In genomic region chr4:130860902-130861652, GRCm38 (mm10) we compare ENCODE assay signal across 8 mouse cellular contexts. TPM values are rescaled to one million over a fixed set of nuclear protein-coding genes. Genes with fewer than 3 reads are reported as not detected.
DNase-seq lines count a peak whose midpoint lies in the region; ATAC-seq and TF ChIP-seq lines count a peak whose summit lies in the region.

No protein-coding gene starts in this region.

- DNase-seq in cerebellum, adult 2 months = no peak
- no peak for DNase-seq in cerebellum, postnatal 4 days (ENCODE audit: low spot score in 2 of 2)
- DNase-seq in lung, embryonic 14.5 days = no peak
- no peak for DNase-seq in lung, postnatal 36 days
- DNase-seq in layer of hippocampus, postnatal 14 days (ENCODE audit: low spot score in 2 of 2) = no peak
- DNase-seq in left cerebral cortex, postnatal 36 days (ENCODE audit: low spot score in 2 of 2) = no peak

- no peak overlapping the region for H3K9ac ChIP-seq in lung, embryonic 14.5 days
- no peak overlapping the region for H3K9ac ChIP-seq in intestine, embryonic 15.5 days
- no peak overlapping the region; the same call in 1 of the 2 replicates for H3K9ac ChIP-seq in neural tube, embryonic 15.5 days (replicated peaks)

- no peak for TF ChIP-seq POLR2A in cerebellum, adult 2 months (IDR thresholded peaks at IDR 0.05; ENCODE audit: borderline replicate concordance, insufficient read depth, low read length)

- ATAC-seq in lung, embryonic 14.5 days (ENCODE audit: insufficient read depth) = no peak
- no peak; the same call in 1 of the 2 replicates for ATAC-seq in intestine, embryonic 15.5 days
- peak; percentile 49 for ATAC-seq in neural tube, embryonic 15.5 days (ENCODE audit: low FRiP score)

- H3K9me3 ChIP-seq in lung, embryonic 14.5 days (ENCODE audit: low read depth, low read length) = no peaks in the 10 kb centered on the region
- no peaks in the 10 kb centered on the region for H3K9me3 ChIP-seq in intestine, embryonic 15.5 days
- no peaks in the 10 kb centered on the region for H3K9me3 ChIP-seq in neural tube, embryonic 15.5 days (replicated peaks)

- peak overlapping the region; percentile 48 for H3K4me3 ChIP-seq in cerebellum, adult 2 months (replicated peaks; ENCODE audit: insufficient read depth, low read depth, low read length)
- H3K4me3 ChIP-seq in lung, embryonic 14.5 days (ENCODE audit: low read depth, low read length) = peak overlapping the region; percentile 25; the same call in 1 of the 2 replicates
- 0 out of 2 replicates have a peak overlapping the region, but pooled peaks have one; percentile 21 for H3K4me3 ChIP-seq in intestine, embryonic 15.5 days (replicated peaks)
- peak overlapping the region; percentile 32 for H3K4me3 ChIP-seq in neural tube, embryonic 15.5 days (replicated peaks)

- no peaks in the 10 kb centered on the region for H3K36me3 ChIP-seq in lung, embryonic 14.5 days (ENCODE audit: insufficient read depth)
- no peaks in the 10 kb centered on the region for H3K36me3 ChIP-seq in intestine, embryonic 15.5 days
- H3K36me3 ChIP-seq in neural tube, embryonic 15.5 days = no peaks in the 10 kb centered on the region

- H3K4me2 ChIP-seq in lung, embryonic 14.5 days = peak overlapping the region; percentile 62
- H3K4me2 ChIP-seq in intestine, embryonic 15.5 days (replicated peaks) = peak overlapping the region; percentile 58
- peak overlapping the region; percentile 59 for H3K4me2 ChIP-seq in neural tube, embryonic 15.5 days

- no peaks in the 10 kb centered on the region for H3K27me3 ChIP-seq in cerebellum, adult 2 months (ENCODE audit: control insufficient read depth, insufficient read depth, low read length)
- peaks cover 7% of the 10 kb centered on the region; the same call in 1 of the 2 replicates for H3K27me3 ChIP-seq in lung, embryonic 14.5 days (ENCODE audit: insufficient read depth, low read length)
- peaks cover 14% of the 10 kb centered on the region for H3K27me3 ChIP-seq in intestine, embryonic 15.5 days (replicated peaks)
- H3K27me3 ChIP-seq in neural tube, embryonic 15.5 days (replicated peaks) = peaks cover 14% of the 10 kb centered on the region; the same call in 1 of the 2 replicates

- intact Hi-C loops in left cerebral cortex, postnatal 36 days (cut with DNase I) = no loop called here

- H3K27ac ChIP-seq in cerebellum, adult 2 months (ENCODE audit: insufficient read depth, low read length) = peak overlapping the region; percentile 42
- no peak overlapping the region for H3K27ac ChIP-seq in lung, embryonic 14.5 days (ENCODE audit: low read depth)
- no peak overlapping the region for H3K27ac ChIP-seq in intestine, embryonic 15.5 days
- peak overlapping the region; percentile 83 for H3K27ac ChIP-seq in neural tube, embryonic 15.5 days (replicated peaks)

- TF ChIP-seq CTCF in cerebellum, adult 2 months (IDR thresholded peaks at IDR 0.05; ENCODE audit: borderline replicate concordance, insufficient read depth, low read depth, low read length) = no peak
- no peak for TF ChIP-seq CTCF in lung, embryonic 14.5 days (IDR thresholded peaks at IDR 0.05; ENCODE audit: low read depth)

- WGBS in cerebellum, adult 2 months = 52% methylated on average over 15 of the region's 15 CpGs
- WGBS in lung, embryonic 14.5 days = 50% methylated on average over 15 of the region's 15 CpGs
- WGBS in intestine, embryonic 15.5 days = 54% methylated on average over 15 of the region's 15 CpGs
- 55% methylated on average over 15 of the region's 15 CpGs for whole genome bisulfite sequencing in neural tube, embryonic 15.5 days

- peaks cover 27% of the 10 kb centered on the region for H3K4me1 ChIP-seq in cerebellum, adult 2 months (ENCODE audit: control insufficient read depth, insufficient read depth, low read length)
- 0 out of 2 replicates have a peak, but pooled peaks cover 3% of the 10 kb centered on the region for H3K4me1 ChIP-seq in lung, embryonic 14.5 days (ENCODE audit: insufficient read depth)
- H3K4me1 ChIP-seq in intestine, embryonic 15.5 days (replicated peaks) = peaks cover 9% of the 10 kb centered on the region
- peaks cover 39% of the 10 kb centered on the region for H3K4me1 ChIP-seq in neural tube, embryonic 15.5 days

RNA-seq across cellular contexts. Expression of gene Laptm5, which starts 51.8 kb away (rescaled TPM):
- polyA plus RNA-seq in cerebellum, adult 2 months (2012; rRNA removed) = 18.9 and 19.0 TPM in 2 replicates
- polyA plus RNA-seq in lung, embryonic 14.5 days (2014; fragmentation: Nextera tagmentation; extraction: Ambion mirVana) = 39.1 and 42.5 TPM in 2 replicates
- polyA plus RNA-seq in intestine, embryonic 15.5 days (2015; fragmentation: Nextera tagmentation; extraction: Ambion mirVana) = 37.9 and 42.4 TPM in 2 replicates
- polyA plus RNA-seq in neural tube, embryonic 15.5 days (2015; fragmentation: Nextera tagmentation; extraction: Ambion mirVana) = 29.8 and 64.3 TPM in 2 replicates
- total RNA-seq in layer of hippocampus, postnatal 14 days (2021) = 10 to 100 TPM; 33.2 to 37.8 TPM
- 10 to 100 TPM; 33.3 to 38.6 TPM for total RNA-seq in left cerebral cortex, postnatal 36 days (2021)

Comparison
In these comparisons a context has a peak if more than half of its experiments do, and no peak if none do; other contexts are left out.
1. H3K27ac ChIP-seq: peak in cerebellum, adult 2 months (single experiment) and neural tube, embryonic 15.5 days (single experiment); none in lung, embryonic 14.5 days (single experiment) and intestine, embryonic 15.5 days (single experiment).
2. Peak in every context shown above with its lines, with median percentiles within 50 percentile points of each other: H3K4me3 ChIP-seq and H3K4me2 ChIP-seq.